Mouse (Mus musculus) Patski (cell line): ENCODE results near the gene Fermt1. TPM values are rescaled to one million over a fixed set of nuclear protein-coding genes. Genes with fewer than 3 reads are reported as not detected.

Experiments used
- ATAC-seq: fragments of 100-300 bp; one replicate; pipeline ENCODE4 v1.8.0; 2021
- CTCF ChIA-PET: fragments of 350-600 bp; sonication (Branson Sonifier 250); formaldehyde crosslinking; loops from one replicate; lab custom pipeline; 2022; ENCODE audit warnings: inconsistent platforms; lab: Charles Lee
- POLR2A ChIA-PET: fragments of 350-600 bp; sonication (Branson Sonifier 250); formaldehyde crosslinking; loops from one replicate; lab custom pipeline; 2022; ENCODE audit warnings: antibody characterized with exemption, inconsistent platforms; lab: Charles Lee
- DNase-seq: peaks from one replicate; pipeline ENCODE4 v3.0.0-alpha.2; 2011; ENCODE audit warnings: low read depth, low spot score
- H3K27me3 ChIP-seq: fragments of 371-371 bp; one replicate; pipeline ENCODE4 v1.5.1; 2021
- CTCF ChIP-seq: fragments of 100-300 bp; IDR thresholded peaks from one replicate; pipeline ENCODE4 v1.5.1; 2021
- in situ Hi-C: fragments of 300-500 bp; cut with MboI; formaldehyde crosslinking; loops from 3 replicates; pipeline ENCODE4 v1.11.1; 2018; ENCODE audit warnings: low pct_unique_long_range_greater_than_20kb, mixed read lengths
- polyA plus RNA-seq: library from polyadenylated mRNA; unstranded; gene quantifications from one replicate; pipeline ENCODE4 v1.2.3, GENCODE M21; 2021

Gene Fermt1
- polyA plus RNA-seq, 1 experiment from 2014 or later = 0.41 TPM

GRCm38 (mm10) chr2:132867521-132867920 lies 78.2 kb downstream of the Fermt1 start:
- in situ Hi-C loops = no loop called here
- POLR2A ChIA-PET = no interaction called here
- no peak for ATAC-seq
- DNase-seq = no peak
- no peaks in the 10 kb centered on the region for H3K27me3 ChIP-seq
- CTCF ChIA-PET = interaction anchor here (1.0 to 1.2 kb wide), 2 partner anchors 9 to 23 kb away, joined by 3 to 4 read pairs; no protein-coding TSS in a partner anchor
- TF ChIP-seq CTCF = no peak

DNA sequence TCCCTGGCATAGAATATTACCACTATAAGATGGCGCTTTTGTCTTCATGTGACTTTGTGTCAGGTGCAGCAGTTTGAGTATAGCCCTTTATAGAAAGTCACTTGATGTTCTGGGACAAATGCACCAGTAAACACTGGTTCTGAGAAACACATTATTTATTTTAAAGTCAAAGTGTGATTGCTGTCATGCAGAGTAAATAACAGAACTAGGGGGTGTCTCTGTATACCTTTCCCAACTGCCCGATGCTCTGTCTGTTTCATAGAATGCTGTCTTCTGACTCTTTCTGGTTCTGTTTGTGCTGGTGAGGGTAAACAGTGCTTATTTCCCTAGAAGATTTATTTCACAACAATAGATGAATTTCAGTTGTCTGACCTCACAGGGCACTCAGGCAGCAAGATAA lies 82.4 kb downstream of the Fermt1 start:
- H3K27me3 ChIP-seq = no peaks in the 10 kb centered on the region
- CTCF ChIA-PET = interaction anchor here (2.5 kb wide), 1 partner anchor 16 kb away, joined by 12 read pairs; the partner anchor contains the start of gene Crls1
- no peak for TF ChIP-seq CTCF
- no peak for ATAC-seq
- POLR2A ChIA-PET = no interaction called here
- DNase-seq = no peak
- in situ Hi-C loops = no loop called here

GRCm38 (mm10) chr2:132861456-132861855 lies 84.2 kb downstream of the Fermt1 start:
- ChIA-PET POLR2A (no interaction called here), CTCF (interaction anchor here (0.6 to 1.6 kb wide), 2 partner anchors 9 to 12 kb away, joined by 3 read pairs; no protein-coding TSS in a partner anchor)
- in situ Hi-C loops = no loop called here
- no peak for TF ChIP-seq CTCF
- DNase-seq (no peak), ATAC-seq (no peak)
- H3K27me3 ChIP-seq = no peaks in the 10 kb centered on the region

GRCm38 (mm10) chr2:132860435-132860834 lies 85.3 kb downstream of the Fermt1 start:
- no peak for TF ChIP-seq CTCF
- DNase-seq = no peak
- no peaks in the 10 kb centered on the region for H3K27me3 ChIP-seq
- ChIA-PET POLR2A (no interaction called here), CTCF (no interaction called here)
- no peak for ATAC-seq
- in situ Hi-C loops = no loop called here

DNA sequence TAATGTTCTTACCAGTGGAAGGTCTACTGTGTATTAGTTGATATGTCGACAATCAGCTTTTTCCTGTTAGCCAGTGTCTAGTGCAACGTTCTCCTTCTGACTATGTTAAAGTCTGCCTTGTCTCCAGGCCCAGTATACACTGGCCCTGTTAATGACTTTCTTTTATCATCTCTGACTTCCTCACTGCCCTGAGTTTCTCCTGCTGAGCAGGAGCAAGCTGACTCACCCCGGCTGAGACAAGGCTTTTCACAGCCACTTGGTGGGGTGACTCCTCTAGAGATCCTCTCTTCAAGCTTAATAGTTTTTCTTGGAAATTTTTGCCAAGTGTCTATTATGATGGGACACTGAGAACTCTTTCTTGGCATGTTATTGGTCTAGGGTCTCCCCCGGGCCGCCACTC lies 89.4 kb downstream of the Fermt1 start:
- H3K27me3 ChIP-seq = no peaks in the 10 kb centered on the region
- TF ChIP-seq CTCF = peak; percentile 30
- ChIA-PET CTCF (interaction anchor here (1.2 to 4.8 kb wide), 6 partner anchors 9 to 47 kb away, joined by 3 to 22 read pairs (median 4); partner anchors contain the start of genes Crls1 and Lrrn4), POLR2A (interaction anchor here (0.6 to 1.1 kb wide), 2 partner anchors 9 to 292 kb away, joined by 3 to 4 read pairs; partner anchors contain the start of gene Crls1)
- DNase-seq (no peak), ATAC-seq (peak; percentile 98)
- in situ Hi-C loops = no loop called here

Other genes starting within 250 kb of the Fermt1 start
- gene Chgb, start 164.6 kb downstream of the Fermt1 start, polyA plus RNA-seq = 0.22 TPM
- 22.4 TPM for gene Trmt6, start 129.9 kb downstream of the Fermt1 start, polyA plus RNA-seq
- 6.5 TPM for gene Mcm8, start 129.8 kb downstream of the Fermt1 start, polyA plus RNA-seq
- gene Crls1, start 99.2 kb downstream of the Fermt1 start, polyA plus RNA-seq = 40.2 TPM
- not detected for gene Lrrn4, start 65.0 kb downstream of the Fermt1 start, polyA plus RNA-seq